Mouse (Mus musculus): ENCODE data around the gene Zfp612.
"Not testable (repeated sequence)": the region's sequence is repeated elsewhere in the genome, so short reads cannot be mapped to it uniquely, and the experiment has no call there.

Zfp612 gene

GRCm38 (mm10) chr8:110079282-110080221 is at the start of gene Zfp612:
Zfp612 (plus strand) TSS chr8:110079746.
- DNase-seq (ENCODE audit: extremely low spot score, low spot score) = peak; percentile 74

- DNase-seq (ENCODE audit: extremely low spot score, low spot score) = not testable (repeated sequence)
Observed at GRCm38 (mm10) chr8:110033771-110034170, 45.8 kb upstream of the Zfp612 start.

- no peak for DNase-seq (ENCODE audit: extremely low spot score, low spot score)
Observed at GRCm38 (mm10) chr8:110034331-110034730, 45.2 kb upstream of the Zfp612 start.

- DNase-seq (ENCODE audit: extremely low spot score, low spot score) = no peak
Observed at GRCm38 (mm10) chr8:110036156-110036555, 43.4 kb upstream of the Zfp612 start.

GRCm38 (mm10) chr8:110039216-110039615 is 40.3 kb upstream of the Zfp612 start:
- no peak for DNase-seq (ENCODE audit: extremely low spot score, low spot score)

- DNase-seq (ENCODE audit: extremely low spot score, low spot score) = no peak
Observed at GRCm38 (mm10) chr8:110039659-110040058, 39.9 kb upstream of the Zfp612 start, which contains the start of gene Chst4. Chst4 (minus strand) TSS chr8:110039740.

DNA sequence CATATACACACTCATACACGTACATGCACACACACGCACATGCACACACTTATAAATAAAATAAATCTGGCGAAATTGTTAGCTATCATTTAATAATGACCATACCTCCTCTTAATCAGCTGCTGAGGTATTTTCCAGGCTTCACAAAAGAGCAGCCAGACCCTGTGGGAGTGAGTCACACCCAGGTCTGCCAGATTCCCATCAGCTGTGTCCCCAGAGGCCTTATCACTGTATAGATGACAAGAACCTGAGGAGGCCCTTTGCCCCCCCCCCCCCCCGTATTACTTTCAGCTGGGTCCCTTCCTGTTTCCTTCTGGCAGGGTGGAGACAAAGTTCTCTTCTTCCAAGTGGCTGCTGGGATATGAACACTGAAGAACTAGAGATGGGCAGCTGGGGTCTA is 39.0 kb upstream of the Zfp612 start:
- DNase-seq (ENCODE audit: extremely low spot score, low spot score) = no peak

- DNase-seq (ENCODE audit: extremely low spot score, low spot score) = no peak
Observed at GRCm38 (mm10) chr8:110051208-110051607, 28.3 kb upstream of the Zfp612 start.

DNA sequence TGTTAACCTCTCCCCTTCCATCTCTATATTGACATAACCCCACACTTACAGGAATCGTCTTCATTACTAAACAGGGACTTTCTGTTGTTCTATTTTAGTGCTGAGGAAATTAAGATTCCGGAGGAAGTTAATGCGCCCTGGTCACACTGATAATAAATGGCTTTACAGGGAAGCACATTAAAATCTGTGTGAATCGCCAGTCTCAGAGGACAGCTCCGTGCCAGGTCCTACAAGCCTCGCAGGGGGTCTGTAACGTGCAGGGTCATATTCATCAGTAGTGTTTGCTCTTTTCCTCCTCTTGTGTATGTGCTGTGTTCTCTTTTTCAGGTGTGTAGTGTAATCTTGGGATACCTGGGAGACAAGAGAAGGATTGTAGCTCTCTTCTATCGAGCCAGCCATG is 21.3 kb upstream of the Zfp612 start:
- no peak for DNase-seq (ENCODE audit: extremely low spot score, low spot score)

DNA sequence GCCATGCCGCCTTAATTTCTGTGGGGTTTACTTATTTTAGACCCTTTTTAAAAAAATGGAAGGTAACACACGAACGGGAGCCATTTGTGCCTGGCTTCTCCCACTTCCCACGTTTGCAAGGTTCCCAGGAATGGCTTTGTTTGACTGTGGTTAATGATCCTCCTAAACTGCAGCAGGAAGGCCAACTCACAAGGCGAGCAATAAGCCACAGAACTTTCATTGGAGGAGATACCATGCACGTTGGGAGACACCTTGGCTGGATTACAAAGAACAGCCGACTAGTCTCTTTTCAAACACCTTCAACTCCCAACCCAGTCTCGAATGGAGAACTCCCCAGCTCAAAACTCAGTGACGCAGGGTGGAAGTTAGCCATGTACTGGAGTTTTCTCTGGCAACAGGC is 15.4 kb upstream of the Zfp612 start:
- no peak for DNase-seq (ENCODE audit: extremely low spot score, low spot score)

- no peak for DNase-seq (ENCODE audit: extremely low spot score, low spot score)
Observed at GRCm38 (mm10) chr8:110064606-110065365, 14.8 kb upstream of the Zfp612 start.

DNA sequence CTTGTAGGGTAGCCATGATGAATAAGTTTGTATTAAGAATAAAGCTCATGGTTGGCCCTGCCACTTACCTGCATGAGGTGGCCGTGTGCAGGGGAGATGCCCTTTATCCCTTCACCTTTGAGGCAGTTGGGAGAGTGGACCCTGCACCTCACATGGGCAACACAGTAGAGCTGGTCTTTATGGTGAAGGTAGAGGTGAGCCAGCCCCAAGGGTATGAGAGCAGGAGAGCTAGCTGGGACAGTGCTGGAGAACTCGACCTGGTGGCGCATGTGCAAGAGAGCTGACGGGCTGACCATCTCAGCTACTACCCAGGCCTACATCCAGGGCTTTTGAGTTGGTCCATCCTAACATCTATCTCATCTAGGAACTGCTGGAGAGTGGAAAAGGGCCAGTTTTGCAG is 13.9 kb upstream of the Zfp612 start:
- no peak for DNase-seq (ENCODE audit: extremely low spot score, low spot score)

DNA sequence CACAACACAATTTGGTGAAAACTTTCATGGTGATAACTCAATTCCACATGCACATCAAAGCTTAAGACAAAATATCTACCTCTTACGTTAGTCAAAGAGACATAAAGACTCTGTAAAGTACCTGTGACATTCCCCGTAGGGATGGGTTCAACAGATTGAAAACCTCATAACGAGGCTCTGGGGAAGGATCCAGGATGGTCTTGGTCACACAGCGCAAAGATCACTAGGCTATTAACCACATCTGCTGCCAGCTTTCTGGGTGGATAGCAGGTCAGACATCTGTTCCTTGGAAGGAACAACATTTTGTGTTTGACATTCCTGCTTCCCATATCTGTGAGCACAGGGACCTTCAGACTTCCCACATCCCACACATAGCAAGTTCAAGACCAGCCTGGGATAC is 9.8 kb upstream of the Zfp612 start:
- DNase-seq (ENCODE audit: extremely low spot score, low spot score) = no peak

GRCm38 (mm10) chr8:110071600-110071999 is 7.9 kb upstream of the Zfp612 start:
- DNase-seq (ENCODE audit: extremely low spot score, low spot score) = peak; percentile 66

GRCm38 (mm10) chr8:110074496-110074895 is 5.0 kb upstream of the Zfp612 start:
- DNase-seq (ENCODE audit: extremely low spot score, low spot score) = no peak

DNA sequence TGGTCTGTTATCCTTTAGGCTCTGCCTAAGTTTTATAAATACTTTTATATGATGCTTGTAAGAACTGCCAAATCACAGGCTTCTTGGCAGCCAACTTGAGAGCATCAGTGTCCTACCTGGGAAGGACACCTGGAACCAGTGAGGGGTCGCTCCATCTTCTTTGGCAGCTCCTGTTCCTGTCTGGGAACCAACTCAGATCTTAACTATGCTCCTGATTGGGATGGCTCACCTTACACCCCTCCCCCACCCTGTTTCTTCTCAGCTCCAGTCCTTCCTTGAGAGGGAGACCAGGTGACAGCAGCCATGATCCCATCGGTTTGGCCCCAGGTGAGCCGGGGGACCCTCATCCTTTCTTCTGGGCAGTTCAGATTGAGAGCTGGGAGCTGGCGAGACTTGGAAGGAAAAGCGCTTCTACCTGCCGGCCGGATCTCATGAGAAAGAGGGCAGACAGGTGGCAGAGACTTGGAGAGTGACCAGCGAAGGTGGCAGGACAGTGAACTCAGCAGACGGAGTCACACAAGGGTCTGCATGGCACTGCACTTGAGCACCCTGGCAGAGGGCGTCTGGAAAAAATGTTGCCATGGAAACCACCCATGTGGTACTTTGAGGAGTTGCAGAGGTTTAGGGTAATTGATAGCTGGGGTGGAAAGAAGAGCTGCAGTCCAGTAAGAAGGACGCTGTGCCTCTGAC is 3.0 kb downstream of the Zfp612 start:
- DNase-seq (ENCODE audit: extremely low spot score, low spot score) = no peak

- no peak for DNase-seq (ENCODE audit: extremely low spot score, low spot score)
Observed at GRCm38 (mm10) chr8:110091869-110092268, 12.3 kb downstream of the Zfp612 start.

DNA sequence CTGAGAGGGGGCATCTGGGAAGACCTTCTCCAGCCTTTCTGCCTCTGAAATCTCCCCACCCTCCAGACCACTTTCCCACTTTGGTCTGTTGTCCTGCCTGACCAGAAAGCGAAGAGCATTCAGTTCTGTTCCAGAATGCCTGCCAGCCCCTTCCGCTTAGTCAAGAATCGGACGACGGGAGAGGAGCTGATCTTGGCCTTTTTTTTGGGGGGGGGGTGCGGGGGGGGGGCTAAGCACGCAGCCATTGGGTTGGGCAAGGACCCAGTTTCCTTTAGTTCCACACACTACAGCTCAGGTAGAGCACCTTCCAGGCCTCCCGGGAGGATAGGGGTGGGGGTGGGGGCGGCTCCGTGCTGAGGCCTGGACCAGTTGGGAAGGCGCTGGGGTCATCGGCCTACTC is 21.4 kb downstream of the Zfp612 start, which contains the start of gene Gm21964:
TSS of gene Gm21964 (plus strand) at position 301 of the 400 bp plus-strand sequence.
- no peak for DNase-seq (ENCODE audit: extremely low spot score, low spot score)

- DNase-seq (ENCODE audit: extremely low spot score, low spot score) = no peak
Observed at GRCm38 (mm10) chr8:110101676-110102075, 22.1 kb downstream of the Zfp612 start.

DNA sequence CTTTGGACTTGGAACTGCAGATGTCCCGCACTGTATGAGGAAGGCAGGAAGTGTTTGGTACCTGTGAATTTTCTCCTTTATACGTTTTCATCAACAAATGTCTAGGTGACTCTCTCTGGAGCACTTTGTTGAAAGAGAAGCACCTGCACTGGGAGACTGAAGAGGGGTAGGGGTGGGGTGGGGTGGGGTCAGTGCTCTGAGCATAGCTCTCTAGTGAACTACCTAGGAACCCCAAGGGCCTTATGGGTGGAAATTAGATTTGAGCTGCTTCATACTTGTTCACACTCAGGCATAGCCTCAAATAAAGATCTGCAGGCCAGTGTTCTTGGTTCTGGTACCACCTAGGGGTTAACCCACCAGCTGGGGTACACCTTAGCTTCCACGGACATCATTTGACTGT is 23.1 kb downstream of the Zfp612 start, which contains the start of gene Gm17720:
TSS of gene Gm17720 (minus strand) at position 101 of the 400 bp plus-strand sequence.
- no peak for DNase-seq (ENCODE audit: extremely low spot score, low spot score)

GRCm38 (mm10) chr8:110119715-110120114 is 40.2 kb downstream of the Zfp612 start:
- no peak for DNase-seq (ENCODE audit: extremely low spot score, low spot score)
